ENCODE assay signal across 25 mouse cellular contexts in the genomic region with DNA sequence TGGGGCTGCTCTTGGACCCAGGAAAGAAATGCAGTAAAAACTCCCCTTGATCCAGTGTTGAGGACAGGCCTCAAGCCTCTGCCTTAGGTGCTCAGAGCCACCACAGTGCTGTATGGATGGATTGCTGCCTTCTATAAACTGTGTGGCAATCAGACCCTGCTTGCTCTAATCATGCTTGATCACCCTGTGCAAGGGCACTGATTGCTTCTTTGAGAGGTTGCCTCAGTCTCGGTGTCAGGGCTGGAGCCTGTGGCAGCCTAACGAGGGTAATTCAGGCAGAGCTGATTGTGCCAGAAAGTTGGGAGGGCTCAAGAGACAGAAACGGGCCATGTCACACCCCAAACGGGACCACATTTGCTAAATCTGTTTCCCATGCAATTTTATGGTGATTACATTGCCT. TPM values are rescaled to one million over a fixed set of nuclear protein-coding genes. Genes with fewer than 3 reads are reported as not detected.
DNase-seq lines count a peak whose midpoint lies in the region; ATAC-seq and TF ChIP-seq lines count a peak whose summit lies in the region.
"Had no signal": no experiment of that assay in that cellular context is flagged by ENCODE, and none has a peak within 500 bp of the region (broad histone marks: within the 10 kb centered on the region; RNA-seq: fewer than 3 reads in every experiment).

No protein-coding gene starts in this region.

- no peak overlapping the region for H3K9ac ChIP-seq in forebrain, embryonic 13.5 days
- no peak overlapping the region for H3K9ac ChIP-seq in forebrain, embryonic 15.5 days (replicated peaks)
- H3K9ac ChIP-seq in midbrain, embryonic 13.5 days (replicated peaks): 0 out of 2 replicates have a peak overlapping the region, but pooled peaks have one; percentile 7
- H3K9ac ChIP-seq in midbrain, embryonic 11.5 days (ENCODE audit: low read length): no peak overlapping the region
- no peak overlapping the region for H3K9ac ChIP-seq in forebrain, embryonic 16.5 days (replicated peaks; ENCODE audit: low read depth, low read length)
- no peak overlapping the region for H3K9ac ChIP-seq in midbrain, postnatal 0 days (replicated peaks; ENCODE audit: low read length, poor library complexity, severe bottlenecking)
- H3K9ac ChIP-seq: embryonic facial prominence, embryonic 13.5 days; heart, embryonic 12.5 days; limb, embryonic 13.5 days; liver, embryonic 13.5 days; lung, embryonic 15.5 days; neural tube, embryonic 13.5 days had no signal

- ATAC-seq in forebrain, embryonic 13.5 days: no peak
- no peak for ATAC-seq in forebrain, embryonic 15.5 days (replicated peaks)
- no peak for ATAC-seq in midbrain, embryonic 13.5 days
- ATAC-seq in midbrain, embryonic 11.5 days (ENCODE audit: low FRiP score): no peak
- peak; percentile 11; the same call in 1 of the 2 replicates for ATAC-seq in forebrain, embryonic 16.5 days
- ATAC-seq in midbrain, postnatal 0 days (ENCODE audit: low FRiP score): no peak
- ATAC-seq: Patski had no signal

- H3K27ac ChIP-seq in forebrain, embryonic 13.5 days: peak overlapping the region; percentile 31; the same call in 1 of the 2 replicates
- H3K27ac ChIP-seq in forebrain, embryonic 15.5 days (replicated peaks): no peak overlapping the region
- H3K27ac ChIP-seq in midbrain, embryonic 13.5 days: peak overlapping the region; percentile 39; the same call in 1 of the 2 replicates
- H3K27ac ChIP-seq in midbrain, embryonic 11.5 days (ENCODE audit: low read depth, low read length): no peak overlapping the region
- no peak overlapping the region for H3K27ac ChIP-seq in forebrain, embryonic 16.5 days (ENCODE audit: low read length)
- peak overlapping the region; percentile 47; the same call in 1 of the 2 replicates for H3K27ac ChIP-seq in midbrain, postnatal 0 days (ENCODE audit: low read depth, low read length)
- H3K27ac ChIP-seq: embryonic facial prominence, embryonic 13.5 days; gastrocnemius, adult 2 months; limb, embryonic 13.5 days; liver, embryonic 13.5 days; lung, embryonic 15.5 days; neural tube, embryonic 13.5 days had no signal

- WGBS in forebrain, embryonic 13.5 days: 21% methylated on average over 4 of the region's 4 CpGs
- WGBS in forebrain, embryonic 15.5 days: 36% methylated on average over 4 of the region's 4 CpGs
- 46% methylated on average over 4 of the region's 4 CpGs for WGBS in midbrain, embryonic 13.5 days
- WGBS in midbrain, embryonic 11.5 days: 68% methylated on average over 4 of the region's 4 CpGs
- 19% methylated on average over 4 of the region's 4 CpGs for WGBS in forebrain, embryonic 16.5 days
- 50% methylated on average over 4 of the region's 4 CpGs for WGBS in midbrain, postnatal 0 days

- peaks cover 43% of the 10 kb centered on the region for H3K36me3 ChIP-seq in forebrain, embryonic 13.5 days (ENCODE audit: poor library complexity, severe bottlenecking)
- peaks cover 30% of the 10 kb centered on the region for H3K36me3 ChIP-seq in forebrain, embryonic 15.5 days
- H3K36me3 ChIP-seq in midbrain, embryonic 13.5 days: peaks cover 43% of the 10 kb centered on the region
- peaks cover 14% of the 10 kb centered on the region for H3K36me3 ChIP-seq in midbrain, embryonic 11.5 days (ENCODE audit: control insufficient read depth, insufficient read depth, low read length)
- H3K36me3 ChIP-seq in forebrain, embryonic 16.5 days (ENCODE audit: control insufficient read depth, insufficient read depth): peaks cover 8% of the 10 kb centered on the region; the same call in 1 of the 2 replicates
- peaks cover 37% of the 10 kb centered on the region for H3K36me3 ChIP-seq in midbrain, postnatal 0 days (ENCODE audit: insufficient read depth, low read length)

- no peak for DNase-seq in midbrain, embryonic 11.5 days (ENCODE audit: low spot score, missing footprints)
- DNase-seq in midbrain, postnatal 0 days (ENCODE audit: low spot score): no peak
- no peak for DNase-seq in gastrocnemius, postnatal 4 days (ENCODE audit: low spot score in 2 of 2)
- DNase-seq: cerebellum, adult 9-11 months; gastrocnemius, adult 2 months; heart, adult 11 months; heart, postnatal 14 days; kidney, adult 18-20 months; kidney, postnatal 10 days; layer of hippocampus, postnatal 36 days; liver, embryonic 13.5 days; lung, postnatal 4 days; right cerebral cortex, postnatal 14 days; spleen, adult 18-20 months; thymus, postnatal 25 days had no signal

- no peaks in the 10 kb centered on the region for H3K9me3 ChIP-seq in forebrain, embryonic 13.5 days (replicated peaks)
- no peaks in the 10 kb centered on the region for H3K9me3 ChIP-seq in forebrain, embryonic 15.5 days
- no peaks in the 10 kb centered on the region for H3K9me3 ChIP-seq in midbrain, embryonic 13.5 days
- no peaks in the 10 kb centered on the region for H3K9me3 ChIP-seq in midbrain, embryonic 11.5 days (ENCODE audit: control insufficient read depth, low read length)
- H3K9me3 ChIP-seq in forebrain, embryonic 16.5 days (ENCODE audit: control insufficient read depth, low read length): no peaks in the 10 kb centered on the region
- H3K9me3 ChIP-seq in midbrain, postnatal 0 days (ENCODE audit: low read length): no peaks in the 10 kb centered on the region
- H3K9me3 ChIP-seq: embryonic facial prominence, embryonic 13.5 days; heart, embryonic 12.5 days; limb, embryonic 13.5 days; liver, embryonic 13.5 days; lung, embryonic 15.5 days; neural tube, embryonic 13.5 days had no signal

- no peak overlapping the region for H3K4me2 ChIP-seq in forebrain, embryonic 13.5 days
- H3K4me2 ChIP-seq in forebrain, embryonic 15.5 days (replicated peaks): no peak overlapping the region
- H3K4me2 ChIP-seq in midbrain, embryonic 13.5 days (replicated peaks): no peak overlapping the region
- H3K4me2 ChIP-seq in midbrain, embryonic 11.5 days: no peak overlapping the region
- no peak overlapping the region for H3K4me2 ChIP-seq in forebrain, embryonic 16.5 days (ENCODE audit: low read length)
- H3K4me2 ChIP-seq in midbrain, postnatal 0 days (ENCODE audit: low read depth, low read length, poor library complexity, severe bottlenecking): no peak overlapping the region
- H3K4me2 ChIP-seq: embryonic facial prominence, embryonic 13.5 days; heart, embryonic 12.5 days; limb, embryonic 13.5 days; liver, embryonic 13.5 days; lung, embryonic 15.5 days; neural tube, embryonic 13.5 days had no signal

- no peak overlapping the region for H3K4me3 ChIP-seq in forebrain, embryonic 13.5 days
- no peak overlapping the region for H3K4me3 ChIP-seq in forebrain, embryonic 15.5 days
- H3K4me3 ChIP-seq in midbrain, embryonic 13.5 days (replicated peaks): no peak overlapping the region
- no peak overlapping the region for H3K4me3 ChIP-seq in midbrain, embryonic 11.5 days (ENCODE audit: low read depth, low read length)
- H3K4me3 ChIP-seq in forebrain, embryonic 16.5 days (replicated peaks; ENCODE audit: low read length): no peak overlapping the region
- no peak overlapping the region for H3K4me3 ChIP-seq in midbrain, postnatal 0 days (ENCODE audit: low read depth, low read length)
- H3K4me3 ChIP-seq: embryonic facial prominence, embryonic 13.5 days; gastrocnemius, adult 2 months; heart, embryonic 12.5 days; limb, embryonic 13.5 days; liver, embryonic 13.5 days; lung, embryonic 15.5 days; neural tube, embryonic 13.5 days had no signal

- no peaks in the 10 kb centered on the region for H3K27me3 ChIP-seq in forebrain, embryonic 13.5 days
- no peaks in the 10 kb centered on the region for H3K27me3 ChIP-seq in forebrain, embryonic 15.5 days
- H3K27me3 ChIP-seq in midbrain, embryonic 13.5 days: no peaks in the 10 kb centered on the region
- H3K27me3 ChIP-seq in midbrain, embryonic 11.5 days (ENCODE audit: control insufficient read depth, insufficient read depth, low read length): no peaks in the 10 kb centered on the region
- no peaks in the 10 kb centered on the region for H3K27me3 ChIP-seq in forebrain, embryonic 16.5 days (replicated peaks; ENCODE audit: control insufficient read depth, insufficient read depth, low read length)
- no peaks in the 10 kb centered on the region for H3K27me3 ChIP-seq in midbrain, postnatal 0 days (ENCODE audit: insufficient read depth, low read length)
- H3K27me3 ChIP-seq: embryonic facial prominence, embryonic 13.5 days; heart, embryonic 12.5 days; limb, embryonic 13.5 days; liver, embryonic 13.5 days; lung, embryonic 15.5 days; neural tube, embryonic 13.5 days; Patski had no signal

- H3K4me1 ChIP-seq in forebrain, embryonic 13.5 days: no peaks in the 10 kb centered on the region
- no peaks in the 10 kb centered on the region for H3K4me1 ChIP-seq in forebrain, embryonic 15.5 days
- peaks cover 27% of the 10 kb centered on the region for H3K4me1 ChIP-seq in midbrain, embryonic 13.5 days (replicated peaks)
- 0 out of 2 replicates have a peak, but pooled peaks cover under 1% of the 10 kb centered on the region for H3K4me1 ChIP-seq in midbrain, embryonic 11.5 days (ENCODE audit: control insufficient read depth, insufficient read depth, low read length)
- H3K4me1 ChIP-seq in forebrain, embryonic 16.5 days (replicated peaks; ENCODE audit: control insufficient read depth, insufficient read depth, low read length): 0 out of 2 replicates have a peak, but pooled peaks cover 2% of the 10 kb centered on the region
- no peaks in the 10 kb centered on the region for H3K4me1 ChIP-seq in midbrain, postnatal 0 days (ENCODE audit: insufficient read depth, low read length)
- H3K4me1 ChIP-seq: heart, embryonic 12.5 days; liver, embryonic 13.5 days had no signal

- TF ChIP-seq CTCF in midbrain, postnatal 0 days (IDR thresholded peaks at IDR 0.05): no peak

RNA-seq across cellular contexts. Expression of a gene that starts 47.2 kb away (rescaled TPM):
- 34.8 and 37.4 TPM in 2 replicates for polyA plus RNA-seq in forebrain, embryonic 13.5 days (2015; fragmentation: Nextera tagmentation; extraction: Ambion mirVana)
- polyA plus RNA-seq in forebrain, embryonic 15.5 days (2015; fragmentation: Nextera tagmentation; extraction: Ambion mirVana): 39.5 and 45.7 TPM in 2 replicates
- polyA plus RNA-seq in midbrain, embryonic 13.5 days (2015; fragmentation: Nextera tagmentation; extraction: Ambion mirVana): 53.1 and 69.4 TPM in 2 replicates
- 24.5 and 29.1 TPM in 2 replicates for polyA plus RNA-seq in midbrain, embryonic 11.5 days (2014; fragmentation: Nextera tagmentation; extraction: Ambion mirVana)
- polyA plus RNA-seq in forebrain, embryonic 16.5 days (2015; fragmentation: Nextera tagmentation; extraction: Ambion mirVana): 44.1 and 47.8 TPM in 2 replicates
- 220 and 234 TPM in 2 replicates for total RNA-seq in midbrain, postnatal 0 days (2014; rRNA removed)
- polyA plus RNA-seq in midbrain, postnatal 0 days (2015; fragmentation: Nextera tagmentation; extraction: Ambion mirVana): 46.5 and 50.1 TPM in 2 replicates
- 10 to 100 TPM; 47.6 to 48.1 TPM for total RNA-seq in gastrocnemius, postnatal 4 days (2021)

Comparison
In these comparisons a context has a peak if more than half of its experiments do, and no peak if none do; other contexts are left out.
1. H3K27ac ChIP-seq: peak in forebrain, embryonic 13.5 days (single experiment), midbrain, embryonic 13.5 days (single experiment) and midbrain, postnatal 0 days (single experiment); none in forebrain, embryonic 15.5 days (single experiment), midbrain, embryonic 11.5 days (single experiment) and forebrain, embryonic 16.5 days (single experiment).